Mouse (Mus musculus): ENCODE measurements around the gene 1700123L14Rik. TPM values are rescaled to one million over a fixed set of nuclear protein-coding genes. Genes with fewer than 3 reads are reported as not detected.

Gene 1700123L14Rik
- polyA plus RNA-seq, 1 experiment from 2014 or later = not detected

Other genes with a start within 250 kb of the 1700123L14Rik start
- gene Fam19a1, start 53.1 kb downstream of the 1700123L14Rik start, polyA plus RNA-seq (2015; fragmentation: Nextera tagmentation; extraction: Ambion mirVana) = not detected in 2 replicates